Mouse (Mus musculus) common myeloid progenitor, adult 5-6 weeks (primary cell): Measurements from ENCODE around the gene Phf3. TPM values are rescaled to one million over a fixed set of nuclear protein-coding genes. Genes with fewer than 3 reads are reported as not detected.
"Not testable (repeated sequence)": the region's sequence is repeated elsewhere in the genome, so short reads cannot be mapped to it uniquely, and the experiment has no call there.

Source experiments
- ATAC-seq: replicated peaks from 2 replicates; pipeline ENCODE4 v1.8.0; 2016; ENCODE audit warnings: low read depth, mild to moderate bottlenecking, moderate TSS enrichment, inconsistent platforms; ENCODE audit not compliant: poor library complexity, severe bottlenecking
- total RNA-seq: library from RNA; stranded (forward); fragments of 200-1000, 187-1606 nt; gene quantifications from 2 replicates; pipeline ENCODE4 v1.2.3, GENCODE M21; 2017

Gene Phf3
- 113 and 155 TPM in 2 replicates for total RNA-seq

DNA sequence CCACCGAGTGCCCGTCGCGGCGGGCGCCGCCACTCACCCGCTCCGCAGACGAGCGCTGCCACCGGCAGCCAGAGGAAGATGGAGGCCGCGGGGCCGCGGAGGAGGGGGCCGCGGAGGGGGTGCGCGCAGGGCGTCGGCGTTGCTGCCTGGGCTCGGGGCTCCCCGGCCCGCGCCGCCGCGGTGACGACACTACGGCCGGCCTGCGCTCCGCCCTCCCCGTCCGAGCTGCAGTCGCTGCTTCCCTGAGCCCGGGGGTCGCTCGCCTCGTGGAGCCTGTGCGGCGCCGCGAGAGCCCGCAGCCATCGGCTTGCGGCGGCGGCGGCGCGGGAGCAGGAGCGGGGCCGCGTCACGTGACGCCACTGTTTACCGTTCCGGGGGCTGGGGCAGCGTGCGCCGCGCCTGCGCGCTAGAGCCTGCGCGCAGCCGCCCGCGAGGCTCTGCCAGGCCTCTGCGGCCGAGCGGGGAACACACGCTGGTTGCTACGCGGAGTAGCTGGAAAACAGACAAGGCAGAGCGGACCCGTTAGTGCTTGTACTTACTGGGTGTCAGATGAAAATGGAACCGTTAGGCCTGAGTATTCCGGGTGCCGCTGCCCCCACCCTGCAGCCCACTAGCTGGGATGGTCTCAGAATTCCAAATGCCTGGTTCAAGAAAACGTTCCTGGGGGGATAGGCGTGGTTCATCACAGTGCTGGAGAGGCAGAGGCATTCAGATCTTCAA lies at the start of gene Phf3:
Phf3 (minus strand) TSS at position 381 of the 720 bp plus-strand sequence.
- ATAC-seq, result peak; percentile 70

GRCm38 (mm10) chr1:30922237-30922636 lies 48.5 kb upstream of the Phf3 start:
- no peak for ATAC-seq

DNA sequence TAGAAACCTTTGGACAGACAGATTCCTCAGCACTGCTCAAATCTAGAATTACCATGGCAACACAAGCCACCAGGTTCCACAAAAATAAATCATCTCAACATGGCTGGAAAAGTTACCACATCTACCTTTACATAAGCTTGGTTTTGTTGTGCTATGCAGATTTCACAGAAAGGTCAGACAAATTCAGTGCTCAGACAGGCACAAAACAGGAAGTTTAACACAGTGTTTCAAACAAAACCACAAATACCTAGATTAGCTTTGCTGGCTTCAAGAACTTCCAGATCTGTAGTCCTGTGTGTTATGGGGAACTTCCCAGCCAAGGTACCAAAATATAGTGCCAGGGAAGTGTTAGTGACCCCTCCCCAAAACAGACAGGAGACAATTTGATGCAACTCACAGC lies 47.5 kb upstream of the Phf3 start:
- peak; percentile 58; the same call in 1 of the 2 replicates for ATAC-seq

DNA sequence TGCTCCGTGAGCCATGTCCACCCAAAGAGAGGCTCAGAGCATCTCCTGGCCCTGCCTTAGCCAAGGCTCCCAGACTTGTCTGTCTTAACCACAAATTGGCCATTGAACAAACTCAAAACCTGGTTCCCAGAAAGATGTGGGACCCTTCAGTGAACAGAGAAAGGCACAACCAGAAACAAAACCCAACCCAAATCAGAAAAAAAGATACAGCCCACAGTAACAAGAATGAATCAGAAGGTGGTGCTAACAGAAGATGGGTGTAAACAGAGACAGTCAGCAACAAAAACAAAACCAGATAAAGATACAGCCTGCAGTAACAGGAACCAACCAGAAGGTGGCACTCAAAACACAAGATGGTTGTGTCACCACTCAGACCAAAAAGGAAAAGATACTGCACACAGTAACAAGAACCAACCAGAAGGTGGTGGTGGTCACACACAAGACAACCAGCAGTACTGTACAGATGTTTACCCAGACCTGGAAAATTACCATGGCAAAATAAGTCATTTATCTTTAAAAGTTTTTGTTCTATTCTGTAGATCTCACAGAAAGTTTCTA lies 47.0 kb upstream of the Phf3 start:
- ATAC-seq, result peak; percentile 73

DNA sequence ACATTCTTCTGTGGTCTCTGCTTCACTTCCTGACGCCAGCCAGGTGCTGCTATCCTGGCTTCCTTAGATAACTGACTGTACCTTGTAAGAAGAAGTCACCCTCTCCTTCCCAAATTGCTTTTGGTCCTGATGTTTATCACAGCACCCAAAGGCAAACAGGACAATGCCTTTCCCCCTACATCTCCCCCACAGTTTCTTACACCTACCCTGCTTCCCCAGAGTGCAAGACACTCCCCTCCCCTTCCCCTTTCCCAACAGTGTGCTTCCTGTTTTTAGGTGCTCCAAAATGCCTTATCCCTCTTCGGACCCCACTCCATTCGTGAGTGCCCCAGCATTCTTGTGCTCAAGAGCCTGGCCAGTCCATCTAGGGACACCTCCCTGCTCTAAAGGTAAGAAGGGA lies 36.5 kb upstream of the Phf3 start:
- no peak for ATAC-seq

GRCm38 (mm10) chr1:30908797-30909196 lies 35.1 kb upstream of the Phf3 start:
- no peak for ATAC-seq

DNA sequence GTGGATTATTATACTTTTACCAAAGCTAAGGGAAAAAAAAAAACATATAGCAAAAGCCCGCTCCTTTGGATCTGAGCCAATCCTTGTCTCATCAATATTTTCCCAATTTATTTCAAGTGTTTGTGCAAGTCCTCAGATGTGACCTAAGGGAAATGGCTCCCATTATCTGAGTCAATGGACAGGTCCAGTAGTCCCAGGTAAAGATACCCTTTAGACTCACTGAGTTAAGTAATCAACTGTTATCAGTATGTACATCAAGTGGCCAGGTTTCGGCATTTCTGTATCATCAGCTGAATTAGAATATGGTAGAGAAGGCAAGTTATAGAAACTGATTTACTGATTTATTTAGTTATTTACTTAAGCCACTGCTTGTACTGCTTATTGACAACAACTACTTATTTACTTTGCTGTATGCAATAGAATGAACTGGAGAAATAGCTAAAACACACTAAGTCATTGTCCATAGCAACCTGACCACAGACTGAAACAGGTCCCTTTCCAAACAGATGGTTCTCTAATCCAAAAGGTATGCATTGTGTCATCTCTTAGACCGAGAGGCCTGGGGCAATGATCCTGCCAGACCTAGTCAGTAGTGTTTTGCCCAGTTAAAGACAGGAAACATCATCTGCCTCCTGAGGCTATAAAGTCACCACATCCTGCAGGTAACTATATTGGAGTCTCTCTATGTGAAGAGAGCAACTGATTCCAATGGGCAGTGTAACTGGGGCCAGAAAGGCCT lies 29.9 kb upstream of the Phf3 start:
- ATAC-seq, result no peak

DNA sequence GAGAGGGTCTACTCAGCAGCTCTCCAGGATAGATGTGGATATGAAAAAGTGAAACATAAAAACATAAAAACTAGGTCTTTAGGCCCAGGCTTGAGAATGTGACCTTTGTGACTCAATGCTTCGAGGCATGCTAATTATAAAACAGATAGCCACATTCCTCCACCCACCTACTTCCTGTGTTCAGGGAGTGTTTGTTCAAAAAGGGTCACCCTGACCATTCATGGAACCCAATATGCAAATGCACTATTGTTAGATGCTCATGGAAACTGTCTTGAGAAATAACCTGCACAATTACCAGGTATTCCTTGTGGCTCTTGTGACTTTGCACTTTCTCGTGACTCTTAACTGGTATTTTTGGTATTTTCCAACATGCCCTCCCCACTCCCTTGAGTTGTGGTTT lies 25.0 kb upstream of the Phf3 start:
- no peak for ATAC-seq

- not testable (repeated sequence) for ATAC-seq
Observed at GRCm38 (mm10) chr1:30895366-30895765, 21.6 kb upstream of the Phf3 start.

- not testable (repeated sequence) for ATAC-seq
Observed at GRCm38 (mm10) chr1:30883806-30884205, 10.1 kb upstream of the Phf3 start.

DNA sequence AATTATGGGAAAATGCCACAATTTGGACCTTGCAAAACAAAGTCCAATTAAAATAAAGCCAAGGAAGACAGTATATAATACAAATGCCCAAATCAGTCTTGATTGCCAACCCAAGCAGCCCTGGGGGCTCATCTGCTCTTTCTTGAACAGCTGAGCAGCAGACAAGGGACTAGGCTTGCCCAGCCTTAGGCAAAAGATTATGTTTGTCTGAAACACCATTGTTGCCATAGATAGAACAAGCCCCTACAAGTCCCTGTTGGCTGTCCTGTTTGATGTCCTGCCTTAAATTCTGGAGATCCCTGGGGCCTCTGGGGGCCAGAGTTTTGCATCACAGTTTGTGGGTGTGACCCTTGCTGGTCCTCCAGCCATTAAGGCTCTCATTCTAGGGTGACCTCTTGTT lies 2.0 kb upstream of the Phf3 start:
- no peak for ATAC-seq

DNA sequence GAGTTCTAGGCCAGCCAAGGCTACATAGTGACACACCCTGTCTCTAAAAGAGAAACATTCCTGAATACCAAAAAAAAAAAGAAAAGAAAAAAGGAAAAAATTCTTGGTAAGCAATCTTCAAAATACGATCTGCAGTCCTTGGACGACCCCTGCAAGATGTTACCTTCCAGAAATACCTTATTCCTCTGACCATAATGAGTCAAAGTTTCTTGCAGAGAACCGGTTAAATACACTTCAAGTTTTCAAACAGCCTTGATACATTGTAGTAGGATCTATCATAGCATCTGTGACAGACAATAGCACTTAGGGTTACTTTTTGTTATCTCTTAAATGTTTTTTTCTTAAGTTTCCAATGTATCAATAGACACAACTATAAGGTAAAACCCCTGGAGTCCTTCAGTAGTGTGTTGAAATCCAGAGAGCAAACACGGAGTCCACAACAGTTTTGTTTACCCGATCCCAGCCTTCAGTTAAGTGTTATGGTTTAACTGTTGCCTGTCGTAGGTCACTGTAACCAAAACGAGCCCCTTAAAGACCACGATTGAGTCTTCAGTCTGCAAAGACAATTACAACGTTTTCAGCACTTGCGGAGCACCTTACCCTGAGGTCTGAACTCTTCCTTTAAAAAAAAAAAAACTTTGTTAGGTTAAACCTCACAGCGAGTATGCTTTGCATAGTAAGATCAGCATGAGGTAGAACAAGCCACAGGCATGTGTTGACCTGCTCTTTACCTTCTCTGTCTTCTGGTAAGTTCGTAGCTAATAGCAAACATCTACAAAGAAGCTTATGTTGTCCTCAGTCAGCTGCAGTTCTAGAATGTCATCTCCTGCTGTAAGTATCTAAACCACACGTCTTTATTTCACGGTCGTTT lies 775 bp upstream of the Phf3 start:
- ATAC-seq, result no peak

DNA sequence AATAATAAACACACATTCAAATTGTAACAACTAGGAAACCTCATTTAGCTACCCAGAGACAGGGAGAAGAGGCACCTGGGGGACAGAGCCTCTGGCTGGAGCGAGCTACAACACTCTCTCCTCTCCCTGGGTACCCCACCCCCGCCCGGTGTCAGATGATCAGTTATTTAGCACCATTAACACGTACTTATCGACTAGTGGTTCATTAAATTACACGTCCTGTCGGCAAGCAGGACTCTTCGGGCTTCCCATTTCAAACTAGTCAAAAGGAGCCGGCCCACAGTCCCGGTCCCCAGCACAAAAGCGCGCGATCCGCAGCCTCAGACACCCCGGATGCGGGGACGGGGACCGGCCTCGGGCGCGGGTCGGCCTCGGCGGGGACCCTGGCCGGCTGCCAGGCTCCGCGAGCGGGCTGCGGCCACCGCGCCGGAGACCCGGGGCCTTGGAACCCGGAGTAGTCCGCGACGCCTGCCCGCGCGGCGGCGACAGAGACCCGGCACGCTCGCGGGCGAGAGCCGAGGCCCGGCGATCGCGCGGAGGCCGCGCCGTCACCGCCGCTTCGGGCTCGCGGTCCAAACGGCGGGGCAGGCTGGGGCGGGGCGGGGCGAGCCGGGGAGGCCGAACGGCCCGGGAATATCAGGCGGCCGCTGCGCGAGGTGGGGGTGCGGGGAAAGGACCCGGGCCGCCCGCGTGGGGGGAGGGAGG lies 733 bp downstream of the Phf3 start:
- ATAC-seq, result peak; percentile 35

GRCm38 (mm10) chr1:30867786-30868185 lies 5.9 kb downstream of the Phf3 start:
- no peak for ATAC-seq

GRCm38 (mm10) chr1:30852518-30852917 lies 21.2 kb downstream of the Phf3 start:
- no peak for ATAC-seq

GRCm38 (mm10) chr1:30851920-30852319 lies 21.8 kb downstream of the Phf3 start:
- no peak for ATAC-seq

GRCm38 (mm10) chr1:30850906-30851305 lies 22.8 kb downstream of the Phf3 start:
- no peak for ATAC-seq

- ATAC-seq, result no peak
Observed at GRCm38 (mm10) chr1:30849955-30850354, 23.8 kb downstream of the Phf3 start.

DNA sequence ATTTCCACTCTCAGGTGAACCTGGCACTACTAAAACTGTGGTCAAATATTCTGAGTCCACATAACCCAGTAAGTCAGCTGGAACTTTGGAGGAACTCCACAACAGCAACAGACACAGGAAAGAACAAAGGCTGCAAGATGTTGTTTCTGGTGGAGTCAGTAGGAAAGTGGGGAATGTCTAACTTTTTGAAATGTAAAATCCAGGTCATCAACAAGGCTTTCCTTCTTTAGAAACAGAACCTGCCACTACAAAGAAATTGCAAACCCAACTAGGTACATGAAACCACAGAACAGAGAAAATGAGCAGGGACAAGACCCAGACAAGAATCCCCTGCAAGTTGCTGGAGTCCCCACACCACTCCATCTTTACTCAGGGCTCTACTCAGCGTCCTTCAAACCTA lies 26.0 kb downstream of the Phf3 start:
- no peak for ATAC-seq

DNA sequence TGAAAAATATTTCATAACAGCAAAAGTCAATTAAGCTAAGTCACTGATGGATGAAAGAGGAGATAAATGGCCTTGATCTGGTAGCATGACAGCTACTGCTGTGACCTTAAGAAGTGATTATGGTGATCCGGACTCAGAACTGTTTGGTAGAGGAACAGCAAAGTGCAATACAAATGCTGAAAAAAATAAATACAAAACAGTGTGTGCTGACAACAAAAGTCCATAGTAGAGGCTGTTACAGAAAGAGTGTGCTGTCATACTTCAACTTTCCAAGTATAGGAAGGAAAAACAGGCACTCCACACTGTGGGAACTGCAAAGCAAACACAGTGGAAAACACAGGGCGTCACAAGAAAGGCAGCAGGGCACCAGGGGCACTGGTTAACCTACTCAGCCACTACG lies 34.1 kb downstream of the Phf3 start:
- no peak for ATAC-seq
